Mouse (Mus musculus): ENCODE data around the gene Nppc. TPM values are rescaled to one million over a fixed set of nuclear protein-coding genes. Genes with fewer than 3 reads are reported as not detected.

The Nppc gene
- polyA plus RNA-seq (2015; fragmentation: Nextera tagmentation; extraction: Ambion mirVana) = 10.4 and 11.2 TPM in 2 replicates

GRCm38 (mm10) chr1:86670279-86671038 is at the start of gene Nppc:
TSS of gene Nppc (minus strand) at chr1:86670571.

DNA sequence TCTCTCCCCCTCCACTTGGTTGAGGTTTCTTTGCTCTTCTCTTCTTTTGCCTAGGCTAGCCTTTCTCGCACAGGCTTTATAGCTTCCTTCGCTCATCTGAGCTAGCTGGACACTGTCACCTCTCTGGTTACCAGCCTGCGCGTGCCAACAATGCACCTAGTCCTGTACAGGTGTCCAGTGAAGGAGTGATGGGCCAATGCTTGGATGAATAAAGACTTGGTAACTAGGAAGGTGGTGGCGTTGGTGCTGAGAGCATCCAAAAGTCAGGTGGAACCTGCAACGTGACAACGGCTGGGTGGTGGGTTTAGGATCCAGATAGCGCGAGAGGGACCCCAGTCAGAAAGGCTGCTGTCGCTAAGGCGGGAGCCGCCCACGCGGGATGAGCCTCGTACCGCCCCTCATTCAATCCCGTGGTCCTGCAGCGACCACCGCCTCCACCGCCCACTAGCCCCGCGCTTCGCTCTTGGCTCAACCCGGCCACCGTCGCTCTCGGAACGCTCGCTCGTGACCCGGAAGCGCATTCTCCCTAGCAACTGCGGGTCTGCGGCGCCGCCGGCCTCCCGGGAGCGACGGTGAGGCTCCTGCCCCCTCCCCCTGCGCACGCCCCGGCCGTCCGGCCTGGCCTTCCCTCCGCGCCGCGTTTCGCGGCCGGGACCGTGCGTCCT is 33.1 kb upstream of the Nppc start, which contains the start of gene Dis3l2:
Gene Dis3l2 (plus strand): TSS at position 509 of the 665 bp plus-strand sequence.

Small RNA genes within 50 kb of the gene (microRNA-seq; reads per million reads assigned to microRNA genes)
- gene Gm22955 = 0 reads per million in 2 experiments

Other genes starting within 250 kb of the Nppc start
- gene Nmur1, start 244.3 kb downstream of the Nppc start, polyA plus RNA-seq (2015; fragmentation: Nextera tagmentation; extraction: Ambion mirVana) = not detected in 2 replicates
- not detected in 2 replicates for gene Tex44, start 244.2 kb downstream of the Nppc start, polyA plus RNA-seq (2015; fragmentation: Nextera tagmentation; extraction: Ambion mirVana)
- gene Ptma, start 143.8 kb downstream of the Nppc start, polyA plus RNA-seq (2015; fragmentation: Nextera tagmentation; extraction: Ambion mirVana) = 476 and 618 TPM in 2 replicates
- gene Pde6d, start 87.9 kb downstream of the Nppc start, polyA plus RNA-seq (2015; fragmentation: Nextera tagmentation; extraction: Ambion mirVana) = 51.8 and 60.6 TPM in 2 replicates
- gene Cops7b, start 87.7 kb downstream of the Nppc start, polyA plus RNA-seq (2015; fragmentation: Nextera tagmentation; extraction: Ambion mirVana) = 16.6 and 18.6 TPM in 2 replicates
- 15.1 and 15.3 TPM in 2 replicates for gene Dis3l2, start 33.2 kb upstream of the Nppc start, polyA plus RNA-seq (2015; fragmentation: Nextera tagmentation; extraction: Ambion mirVana)